In genomic region chr2:34406601-34407464, GRCm38 (mm10) we compare ENCODE assay signal across 8 mouse cellular contexts. TPM values are rescaled to one million over a fixed set of nuclear protein-coding genes. Genes with fewer than 3 reads are reported as not detected.
DNase-seq lines count a peak whose midpoint lies in the region; ATAC-seq and TF ChIP-seq lines count a peak whose summit lies in the region.

Gene Mapkap1, plus strand, starts transcription at chr2:34406771.

- H3K4me1 ChIP-seq in forebrain, embryonic 10.5 days = peaks cover 23% of the 10 kb centered on the region
- peaks cover 24% of the 10 kb centered on the region for H3K4me1 ChIP-seq in heart, embryonic 15.5 days (replicated peaks)
- H3K4me1 ChIP-seq in liver, embryonic 14.5 days (replicated peaks; ENCODE audit: control insufficient read depth in 2 of 2, insufficient read depth in 2 of 2, low read length in 1 of 2) = peaks cover 5 to 7% of the 10 kb centered on the region in 2 experiments; a peak in 3 of 4 replicates
- peaks cover 8% of the 10 kb centered on the region for H3K4me1 ChIP-seq in neural tube, embryonic 11.5 days (ENCODE audit: control insufficient read depth, insufficient read depth, low read length)
- H3K4me1 ChIP-seq in stomach, postnatal 0 days (replicated peaks; ENCODE audit: control insufficient read depth, insufficient read depth) = 0 out of 2 replicates have a peak, but pooled peaks cover 2% of the 10 kb centered on the region

- H3K9ac ChIP-seq in heart, embryonic 15.5 days = peak within 1 kb of the TSS; percentile 87
- H3K9ac ChIP-seq in liver, embryonic 14.5 days (replicated peaks) = peak within 1 kb of the TSS; percentile 99
- peak within 1 kb of the TSS; percentile 91 for H3K9ac ChIP-seq in neural tube, embryonic 11.5 days (ENCODE audit: low read length)
- peak within 1 kb of the TSS; percentile 95 for H3K9ac ChIP-seq in stomach, postnatal 0 days (ENCODE audit: low read length)

- H3K27ac ChIP-seq in forebrain, embryonic 10.5 days = peak within 1 kb of the TSS; percentile 92
- no peak within 1 kb of the TSS for H3K27ac ChIP-seq in heart, embryonic 15.5 days
- peak within 1 kb of the TSS; percentile 57 for H3K27ac ChIP-seq in liver, embryonic 14.5 days
- H3K27ac ChIP-seq in neural tube, embryonic 11.5 days (ENCODE audit: low read depth, low read length) = no peak within 1 kb of the TSS
- H3K27ac ChIP-seq in stomach, postnatal 0 days (replicated peaks) = peak within 1 kb of the TSS; percentile 81

- no peaks in the 10 kb centered on the region for H3K27me3 ChIP-seq in forebrain, embryonic 10.5 days (ENCODE audit: poor library complexity, severe bottlenecking)
- H3K27me3 ChIP-seq in heart, embryonic 15.5 days = no peaks in the 10 kb centered on the region
- no peaks in the 10 kb centered on the region for H3K27me3 ChIP-seq in liver, embryonic 14.5 days (ENCODE audit: control insufficient read depth, insufficient read depth, low read length)
- H3K27me3 ChIP-seq in neural tube, embryonic 11.5 days (ENCODE audit: control insufficient read depth, insufficient read depth, low read length) = no peaks in the 10 kb centered on the region
- no peaks in the 10 kb centered on the region for H3K27me3 ChIP-seq in stomach, postnatal 0 days (ENCODE audit: control insufficient read depth, insufficient read depth, low read length)

- under 1% methylated on average over 68 of the region's 68 CpGs for WGBS in forebrain, embryonic 10.5 days
- WGBS in heart, embryonic 15.5 days = under 1% methylated on average over 65 of the region's 68 CpGs
- WGBS in liver, embryonic 14.5 days (ENCODE audit: insufficient replicate concordance) = under 1% methylated on average over 67 of the region's 68 CpGs
- under 1% methylated on average over 66 of the region's 68 CpGs for WGBS in neural tube, embryonic 11.5 days
- WGBS in stomach, postnatal 0 days = under 1% methylated on average over 68 of the region's 68 CpGs

- no peak for TF ChIP-seq CTCF in liver, embryonic 14.5 days (IDR thresholded peaks at IDR 0.05; ENCODE audit: low read depth)
- TF ChIP-seq CTCF in stomach, postnatal 0 days (IDR thresholded peaks at IDR 0.05; ENCODE audit: low read depth) = no peak; the same call in 1 of the 2 replicates

- DNase-seq in CD8-positive naive resting alpha-beta T cell, adult 2 months (ENCODE audit: low read depth in 2 of 2, low spot score in 2 of 2) = peak; percentile 95 to 97
- DNase-seq in c-Kit-positive CD71-negative TER-119-negative erythroid progenitor cells, embryonic 14.5 days (ENCODE audit: low read depth) = peak; percentile 88
- DNase-seq in forebrain, embryonic 10.5 days (ENCODE audit: extremely low spot score, low spot score) = peak; percentile 98
- peak; percentile 98 to 99 for DNase-seq in kidney, postnatal 25 days
- DNase-seq in liver, embryonic 14.5 days (ENCODE audit: low read depth in 3 of 3, low spot score in 3 of 3) = peak; percentile 94
- peak; percentile 97 for DNase-seq in neural tube, embryonic 11.5 days (ENCODE audit: low spot score)
- DNase-seq in stomach, postnatal 0 days (ENCODE audit: low spot score) = peak; percentile 99

- no peaks in the 10 kb centered on the region for H3K9me3 ChIP-seq in forebrain, embryonic 10.5 days
- H3K9me3 ChIP-seq in heart, embryonic 15.5 days (replicated peaks) = no peaks in the 10 kb centered on the region
- H3K9me3 ChIP-seq in liver, embryonic 14.5 days (ENCODE audit: control insufficient read depth, low read length) = no peaks in the 10 kb centered on the region
- H3K9me3 ChIP-seq in neural tube, embryonic 11.5 days (ENCODE audit: control insufficient read depth, low read length) = no peaks in the 10 kb centered on the region
- no peaks in the 10 kb centered on the region for H3K9me3 ChIP-seq in stomach, postnatal 0 days (ENCODE audit: control insufficient read depth, low read length)

- no peak for TF ChIP-seq EP300 in liver, embryonic 14.5 days (IDR thresholded peaks at IDR 0.05; ENCODE audit: low read depth)
- TF ChIP-seq EP300 in stomach, postnatal 0 days (optimal IDR thresholded peaks at IDR 0.05) = no peak

- H3K4me3 ChIP-seq in forebrain, embryonic 10.5 days = peak within 1 kb of the TSS; percentile 97
- peak within 1 kb of the TSS; percentile 88 for H3K4me3 ChIP-seq in heart, embryonic 15.5 days
- H3K4me3 ChIP-seq in liver, embryonic 14.5 days (ENCODE audit: insufficient read depth in 1 of 2, low read depth in 2 of 2, low read length in 2 of 2) = peak within 1 kb of the TSS; percentile 85 to 91
- H3K4me3 ChIP-seq in neural tube, embryonic 11.5 days (ENCODE audit: low read depth, low read length) = peak within 1 kb of the TSS; percentile 95
- H3K4me3 ChIP-seq in stomach, postnatal 0 days (ENCODE audit: low read depth, low read length) = peak within 1 kb of the TSS; percentile 96

- peak; percentile 96 for ATAC-seq in heart, embryonic 15.5 days (replicated peaks; ENCODE audit: insufficient number of reproducible peaks, insufficient read depth, low FRiP score, low read depth)
- peak; percentile 100 for ATAC-seq in liver, embryonic 14.5 days (ENCODE audit: insufficient read depth)
- ATAC-seq in neural tube, embryonic 11.5 days (ENCODE audit: insufficient read depth, low FRiP score, low TSS enrichment) = peak; percentile 94
- peak; percentile 99 for ATAC-seq in stomach, postnatal 0 days (ENCODE audit: low FRiP score, low TSS enrichment)

- H3K4me2 ChIP-seq in heart, embryonic 15.5 days = peak within 1 kb of the TSS; percentile 67
- H3K4me2 ChIP-seq in liver, embryonic 14.5 days (ENCODE audit: low read depth) = peak within 1 kb of the TSS; percentile 87
- peak within 1 kb of the TSS; percentile 84 for H3K4me2 ChIP-seq in neural tube, embryonic 11.5 days (ENCODE audit: low read depth)
- H3K4me2 ChIP-seq in stomach, postnatal 0 days (replicated peaks; ENCODE audit: low read depth) = peak within 1 kb of the TSS; percentile 76

- H3K36me3 ChIP-seq in forebrain, embryonic 10.5 days (replicated peaks) = no peaks in the 10 kb centered on the region
- H3K36me3 ChIP-seq in heart, embryonic 15.5 days = no peaks in the 10 kb centered on the region
- no peaks in the 10 kb centered on the region for H3K36me3 ChIP-seq in liver, embryonic 14.5 days (replicated peaks; ENCODE audit: control insufficient read depth, insufficient read depth, low read depth)
- no peaks in the 10 kb centered on the region for H3K36me3 ChIP-seq in neural tube, embryonic 11.5 days (ENCODE audit: control insufficient read depth, insufficient read depth, low read length)
- 0 out of 2 replicates have a peak, but pooled peaks cover 2% of the 10 kb centered on the region for H3K36me3 ChIP-seq in stomach, postnatal 0 days (ENCODE audit: control insufficient read depth, insufficient read depth, low read length)

RNA-seq across cellular contexts. Expression of gene Mapkap1, which starts in this region (rescaled TPM):
- polyA plus RNA-seq in forebrain, embryonic 10.5 days (2016; fragmentation: Nextera tagmentation; extraction: Ambion mirVana) = 83.7 and 84.2 TPM in 2 replicates
- polyA plus RNA-seq in heart, embryonic 15.5 days (2015; fragmentation: Nextera tagmentation; extraction: Ambion mirVana) = 65.2 and 67.0 TPM in 2 replicates
- 11.9 and 14.9 TPM in 2 replicates for polyA plus RNA-seq in liver, embryonic 14.5 days (2012; rRNA removed)
- polyA plus RNA-seq in liver, embryonic 14.5 days (2014; fragmentation: Nextera tagmentation; extraction: Ambion mirVana) = 25.5 and 29.5 TPM in 2 replicates
- 91.4 and 108 TPM in 2 replicates for polyA plus RNA-seq in neural tube, embryonic 11.5 days (2014; fragmentation: Nextera tagmentation; extraction: Ambion mirVana)
- polyA plus RNA-seq in stomach, postnatal 0 days (2015; fragmentation: Nextera tagmentation; extraction: Ambion mirVana) = 57.8 and 61.0 TPM in 2 replicates

Comparison
In these comparisons a context has a peak if more than half of its experiments do, and no peak if none do; other contexts are left out.
1. H3K27ac ChIP-seq: peak in forebrain, embryonic 10.5 days (single experiment), liver, embryonic 14.5 days (single experiment) and stomach, postnatal 0 days (single experiment); none in heart, embryonic 15.5 days (single experiment) and neural tube, embryonic 11.5 days (single experiment).
2. Peak in every context shown above with its lines, with median percentiles within 50 percentile points of each other: DNase-seq, H3K4me3 ChIP-seq, ATAC-seq, H3K4me2 ChIP-seq and H3K9ac ChIP-seq.